ENCODE assay signal across 18 mouse cellular contexts in genomic region chr10:96181883-96182628, GRCm38 (mm10). TPM values are rescaled to one million over a fixed set of nuclear protein-coding genes. Genes with fewer than 3 reads are reported as not detected.
DNase-seq lines count a peak whose midpoint lies in the region; ATAC-seq and TF ChIP-seq lines count a peak whose summit lies in the region.
"Had no signal": no experiment of that assay in that cellular context is flagged by ENCODE, and none has a peak within 500 bp of the region (broad histone marks: within the 10 kb centered on the region; RNA-seq: fewer than 3 reads in every experiment).

No protein-coding gene starts in this region.

- WGBS in lung, embryonic 14.5 days, result 91% methylated on average over 6 of the region's 6 CpGs

- no peak overlapping the region for H3K4me2 ChIP-seq in lung, embryonic 14.5 days
- H3K4me2 ChIP-seq in CH12.LX (ENCODE audit: insufficient read depth, low read depth, poor library complexity, severe bottlenecking), result no peak overlapping the region
- H3K4me2 ChIP-seq: hindbrain, embryonic 14.5 days; lung, embryonic 15.5 days; stomach, embryonic 15.5 days had no signal

- peak overlapping the region; percentile 24 for H3K27ac ChIP-seq in gastrocnemius, adult 2 months
- no peak overlapping the region for H3K27ac ChIP-seq in lung, embryonic 14.5 days (ENCODE audit: low read depth)
- H3K27ac ChIP-seq in CH12.LX (ENCODE audit: insufficient read depth, low read depth), result no peak overlapping the region
- H3K27ac ChIP-seq: hindbrain, embryonic 14.5 days; stomach, embryonic 15.5 days had no signal

- dilution Hi-C loops in CH12.LX (cut with MboI; ENCODE audit: extremely low pct_ligation_motif_present, extremely low pct_unique_long_range_greater_than_20kb, low sequenced_read_pairs), result no loop called here

- H3K36me3 ChIP-seq in lung, embryonic 14.5 days (ENCODE audit: insufficient read depth), result no peaks in the 10 kb centered on the region
- H3K36me3 ChIP-seq in CH12.LX (replicated peaks in 1 of 2; ENCODE audit: control insufficient read depth in 1 of 2, insufficient read depth in 1 of 2, low read length in 1 of 2), result no peaks in the 10 kb centered on the region
- H3K36me3 ChIP-seq: G1E; lung, embryonic 15.5 days; stomach, embryonic 15.5 days had no signal

- H3K4me1 ChIP-seq in lung, embryonic 14.5 days (ENCODE audit: insufficient read depth), result no peaks in the 10 kb centered on the region
- peaks cover 6 to 11% of the 10 kb centered on the region in 2 experiments; a peak in 3 of 4 replicates for H3K4me1 ChIP-seq in CH12.LX (ENCODE audit: control insufficient read depth in 1 of 2, insufficient read depth in 2 of 2)
- H3K4me1 ChIP-seq: stomach, embryonic 15.5 days had no signal

- no peaks in the 10 kb centered on the region for H3K27me3 ChIP-seq in lung, embryonic 14.5 days (ENCODE audit: insufficient read depth, low read length)
- H3K27me3 ChIP-seq in CH12.LX (replicated peaks), result no peaks in the 10 kb centered on the region
- H3K27me3 ChIP-seq: lung, embryonic 15.5 days; stomach, embryonic 15.5 days had no signal

- DNase-seq in gastrocnemius, adult 2 months, result no peak
- no peak for DNase-seq in gastrocnemius, adult 8-10 months (ENCODE audit: low spot score in 2 of 2)
- peak; percentile 42 for DNase-seq in lung, embryonic 14.5 days
- no peak for DNase-seq in lung, postnatal 36 days
- no peak for DNase-seq in CH12.LX (ENCODE audit: extremely low read depth)
- peak; percentile 22 for DNase-seq in brain, adult 2 months (ENCODE audit: low read depth, low spot score)
- no peak for DNase-seq in Muller cell, postnatal 12 days (ENCODE audit: inconsistent ontology term)
- DNase-seq in T-cell, adult 2 months (ENCODE audit: low spot score), result no peak
- DNase-seq: adrenal gland, postnatal 10 days; kidney, postnatal 10 days had no signal

- TF ChIP-seq CTCF in gastrocnemius, adult 2 months (IDR thresholded peaks at IDR 0.05), result no peak
- TF ChIP-seq CTCF in lung, embryonic 14.5 days (IDR thresholded peaks at IDR 0.05; ENCODE audit: low read depth), result peak; percentile 31
- peak in 1 of 2 experiments; percentile 34; a peak in 2 of 4 replicates for TF ChIP-seq CTCF in CH12.LX (conservative IDR thresholded peaks at IDR 0.05 in 1 of 2, IDR thresholded peaks at IDR 0.05 in 1 of 2; ENCODE audit: low read depth in 2 of 2, low read length in 2 of 2)

- intact Hi-C loops in gastrocnemius, adult 2 months (cut with DNase I), result no loop called here

- no peak for TF ChIP-seq POLR2A in CH12.LX (IDR thresholded peaks at IDR 0.05; ENCODE audit: low read depth, low read length)

- in situ Hi-C loops in CH12.LX (cut with MboI; ENCODE audit: low pct_ligation_motif_present, low pct_unique_long_range_greater_than_20kb, low sequenced_read_pairs), result no loop called here

- no peak for ATAC-seq in lung, embryonic 14.5 days (ENCODE audit: insufficient read depth)

- H3K79me2 ChIP-seq in CH12.LX (replicated peaks; ENCODE audit: control insufficient read depth, extremely low read depth, insufficient read depth, poor library complexity, severe bottlenecking), result no peaks in the 10 kb centered on the region

- no peak overlapping the region for H3K4me3 ChIP-seq in gastrocnemius, adult 2 months
- no peak overlapping the region for H3K4me3 ChIP-seq in lung, embryonic 14.5 days (ENCODE audit: low read depth, low read length)
- no peak overlapping the region for H3K4me3 ChIP-seq in CH12.LX (replicated peaks in 1 of 3; ENCODE audit: low read depth in 2 of 3, low read length in 2 of 3, poor library complexity in 1 of 3)
- H3K4me3 ChIP-seq: erythroblast, embryonic 14.5 days; lung, embryonic 15.5 days; myocyte; stomach, embryonic 15.5 days had no signal

- H3K9me3 ChIP-seq in lung, embryonic 14.5 days (ENCODE audit: low read depth, low read length), result no peaks in the 10 kb centered on the region
- H3K9me3 ChIP-seq in CH12.LX (replicated peaks; ENCODE audit: low read length), result peaks cover 2% of the 10 kb centered on the region
- H3K9me3 ChIP-seq: lung, embryonic 15.5 days; stomach, embryonic 15.5 days had no signal

- TF ChIP-seq RAD21 in CH12.LX (IDR thresholded peaks at IDR 0.05; ENCODE audit: low read depth, low read length), result peak; percentile 33

- no peak overlapping the region for H3K9ac ChIP-seq in lung, embryonic 14.5 days
- no peak overlapping the region for H3K9ac ChIP-seq in CH12.LX (ENCODE audit: insufficient read depth, low read depth)
- H3K9ac ChIP-seq: hindbrain, embryonic 14.5 days; lung, embryonic 15.5 days; stomach, embryonic 15.5 days had no signal

- TF ChIP-seq EP300 in CH12.LX (IDR thresholded peaks at IDR 0.05; ENCODE audit: low read length), result no peak

TF ChIP-seq in CH12.LX, 34 proteins besides CTCF, POLR2A, EP300 and RAD21:
- TF ChIP-seq SMC3 (IDR thresholded peaks at IDR 0.05; ENCODE audit: low read depth, low read length) (peak; percentile 12; the same call in 1 of the 2 replicates), POLR2AphosphoS2 (IDR thresholded peaks at IDR 0.05; ENCODE audit: low read depth, low read length) (no peak)

RNA-seq across cellular contexts. Expression of gene Gm5426, which starts 45.7 kb away (rescaled TPM):
- total RNA-seq in gastrocnemius, adult 2 months (2021), result not detected
- total RNA-seq in gastrocnemius, adult 8-10 months (2022), result not detected
- polyA plus RNA-seq in lung, embryonic 14.5 days (2014; fragmentation: Nextera tagmentation; extraction: Ambion mirVana), result not detected in 2 replicates
- total RNA-seq in CH12.LX (2012; rRNA removed) (not detected in 2 replicates), CH12.LX (2014; rRNA removed) (not detected in 2 replicates)
- polyA plus RNA-seq in CH12.LX (2012; ENCODE audit: insufficient read length, low read depth), result not detected in 2 replicates
- total RNA-seq: adrenal gland, postnatal 10 days; G1E; gastrocnemius, postnatal 4 days; left cerebral cortex, adult 8-10 months had no signal
- polyA plus RNA-seq: erythroblast, embryonic 14.5 days; G1E; hindbrain, embryonic 14.5 days; lung, embryonic 15.5 days; myocyte; stomach, embryonic 15.5 days had no signal

Comparison
In these comparisons a context has a peak if more than half of its experiments do, and no peak if none do; other contexts are left out.
1. DNase-seq: peak in lung, embryonic 14.5 days (single experiment) and brain, adult 2 months (single experiment); none in gastrocnemius, adult 2 months (single experiment), gastrocnemius, adult 8-10 months (0 of 2), lung, postnatal 36 days (single experiment), CH12.LX (single experiment), Muller cell, postnatal 12 days (single experiment) and T-cell, adult 2 months (single experiment).